Mouse (Mus musculus) thymus, postnatal 0 days (tissue): ENCODE measurements around the gene Fam184a. TPM values are rescaled to one million over a fixed set of nuclear protein-coding genes. Genes with fewer than 3 reads are reported as not detected.
A peak's percentile ranks its signal among the peaks of the same experiment; 100 is the strongest.

ENCODE experiments used
- DNase-seq: peaks from one replicate; pipeline ENCODE4 v3.0.0-alpha.2; 2015; ENCODE audit warnings: low spot score
- polyA plus RNA-seq: library from polyadenylated mRNA; unstranded; fragments of >200 nt; fragmentation: Nextera tagmentation; extraction: Ambion mirVana; gene quantifications from 2 replicates; pipeline ENCODE4 v1.2.1, GENCODE M21; 2015

Fam184a gene
- polyA plus RNA-seq = 0.12 and 0.17 TPM in 2 replicates

GRCm38 (mm10) chr10:53750955-53751652 is at the start of gene Fam184a:
Fam184a (minus strand) TSS chr10:53751123.
- DNase-seq = peak; percentile 2

- DNase-seq = no peak
Observed at GRCm38 (mm10) chr10:53796258-53796581, 45.3 kb upstream of the Fam184a start.

DNA sequence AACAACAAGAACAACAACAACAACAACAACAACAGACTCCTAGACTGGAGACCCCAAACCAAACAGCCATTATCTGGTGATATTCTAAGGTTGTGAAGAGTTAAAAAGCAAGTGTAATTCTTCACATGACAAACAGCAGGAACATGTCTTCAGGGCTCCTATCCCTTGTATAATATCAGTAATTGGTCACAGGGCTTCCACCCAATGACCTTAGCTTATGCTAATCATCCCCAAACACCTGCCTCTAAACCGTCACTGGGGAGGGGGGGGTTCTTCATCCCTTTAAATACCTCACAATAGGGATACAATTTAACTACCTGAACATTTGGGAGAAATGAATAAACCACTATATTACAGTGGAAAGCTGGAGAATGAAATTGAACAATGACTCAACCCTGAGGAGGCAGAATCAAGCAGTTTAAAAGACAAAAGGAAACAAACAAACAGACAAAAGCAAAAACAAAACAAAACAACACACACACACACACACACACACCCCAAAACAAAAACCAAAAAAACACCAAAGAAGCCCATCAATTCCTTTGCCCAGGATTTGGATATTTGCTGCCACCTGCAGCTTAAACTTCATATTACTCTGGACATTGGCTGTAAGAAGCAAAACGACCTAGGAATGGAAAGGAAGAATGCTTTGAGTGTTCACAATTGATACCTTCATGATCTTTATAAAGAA is 44.8 kb upstream of the Fam184a start:
- no peak for DNase-seq

GRCm38 (mm10) chr10:53791281-53791680 is 40.4 kb upstream of the Fam184a start:
- no peak for DNase-seq

GRCm38 (mm10) chr10:53776591-53776990 is 25.7 kb upstream of the Fam184a start:
- DNase-seq = no peak

- DNase-seq = no peak
Observed at GRCm38 (mm10) chr10:53772708-53773107, 21.8 kb upstream of the Fam184a start.

- no peak for DNase-seq
Observed at GRCm38 (mm10) chr10:53771480-53771879, 20.6 kb upstream of the Fam184a start.

- DNase-seq = no peak
Observed at GRCm38 (mm10) chr10:53768745-53769144, 17.8 kb upstream of the Fam184a start.

- no peak for DNase-seq
Observed at GRCm38 (mm10) chr10:53765471-53765870, 14.5 kb upstream of the Fam184a start.

GRCm38 (mm10) chr10:53752723-53753122 is 1.8 kb upstream of the Fam184a start:
- no peak for DNase-seq

DNA sequence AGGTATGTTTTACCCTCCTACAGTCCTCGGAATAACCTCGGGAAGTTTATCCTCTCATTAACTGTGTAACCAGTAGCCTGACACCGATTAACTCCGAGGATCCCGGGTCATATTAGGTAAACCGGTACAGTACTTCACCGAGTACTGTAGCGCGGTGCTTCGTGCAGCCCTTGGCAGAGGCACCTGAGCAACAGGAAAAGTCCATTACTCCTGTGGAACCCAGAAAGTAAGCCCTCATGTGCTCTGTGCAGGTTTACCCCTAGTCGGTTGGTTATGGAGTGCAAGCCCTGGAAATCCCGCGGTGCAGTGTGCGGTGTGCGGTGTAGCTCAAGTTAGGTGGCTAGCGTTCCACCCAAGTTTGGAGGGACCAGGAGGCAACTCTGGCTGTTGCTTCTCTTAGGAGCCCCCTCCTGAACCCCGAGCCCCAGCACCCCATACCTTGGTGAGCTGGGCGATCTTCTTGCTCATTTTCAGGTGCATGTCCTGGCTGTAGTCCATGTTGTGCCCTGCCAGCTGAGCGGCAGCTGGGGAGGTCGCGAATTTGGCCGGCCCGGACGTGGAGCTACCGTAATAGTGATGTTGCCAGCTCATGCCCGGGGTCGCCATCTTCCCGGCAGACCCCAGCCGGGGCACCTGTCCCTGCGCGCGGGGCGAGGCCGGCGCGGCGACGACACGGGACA is 508 bp downstream of the Fam184a start:
- no peak for DNase-seq

- DNase-seq = no peak
Observed at GRCm38 (mm10) chr10:53746039-53746438, 4.9 kb downstream of the Fam184a start.

DNA sequence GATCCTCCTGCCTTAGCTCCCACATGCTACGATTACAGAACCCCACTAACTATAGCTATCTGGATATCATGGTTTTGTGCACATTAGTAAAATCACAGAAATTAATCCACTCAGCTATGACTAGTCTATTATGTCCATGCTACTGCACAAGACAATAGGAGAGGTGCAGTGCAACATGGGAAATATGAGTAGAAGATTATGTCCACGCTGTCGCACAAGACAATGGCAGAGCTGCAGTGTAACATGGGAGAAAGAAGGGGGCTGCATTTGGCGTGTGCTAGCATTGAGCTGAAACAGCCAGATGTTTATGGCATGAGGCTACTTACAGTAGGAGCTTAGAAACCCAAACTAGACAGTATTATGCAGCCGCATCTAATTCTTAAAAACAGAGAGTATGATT is 8.0 kb downstream of the Fam184a start:
- DNase-seq = no peak

DNA sequence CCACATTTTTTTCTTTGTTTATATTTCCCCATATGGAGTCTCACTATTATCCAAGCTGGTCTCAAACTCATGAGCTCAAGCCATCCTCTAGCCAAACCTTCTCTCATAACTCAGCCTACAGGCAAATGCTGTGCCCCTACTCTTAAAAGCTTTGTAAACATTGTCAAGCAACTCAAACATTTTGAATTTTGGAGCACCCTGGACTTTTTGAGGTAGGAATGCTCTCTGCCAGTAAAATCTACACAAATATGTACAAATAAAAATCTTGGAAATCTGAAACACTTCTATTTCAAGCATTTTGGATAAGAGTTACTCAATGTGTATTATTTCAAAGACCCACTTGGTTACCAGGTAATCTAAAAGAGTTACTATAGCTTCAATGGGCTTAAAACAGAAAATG is 10.9 kb downstream of the Fam184a start:
- DNase-seq = no peak

- no peak for DNase-seq
Observed at GRCm38 (mm10) chr10:53738842-53739241, 12.1 kb downstream of the Fam184a start.

DNA sequence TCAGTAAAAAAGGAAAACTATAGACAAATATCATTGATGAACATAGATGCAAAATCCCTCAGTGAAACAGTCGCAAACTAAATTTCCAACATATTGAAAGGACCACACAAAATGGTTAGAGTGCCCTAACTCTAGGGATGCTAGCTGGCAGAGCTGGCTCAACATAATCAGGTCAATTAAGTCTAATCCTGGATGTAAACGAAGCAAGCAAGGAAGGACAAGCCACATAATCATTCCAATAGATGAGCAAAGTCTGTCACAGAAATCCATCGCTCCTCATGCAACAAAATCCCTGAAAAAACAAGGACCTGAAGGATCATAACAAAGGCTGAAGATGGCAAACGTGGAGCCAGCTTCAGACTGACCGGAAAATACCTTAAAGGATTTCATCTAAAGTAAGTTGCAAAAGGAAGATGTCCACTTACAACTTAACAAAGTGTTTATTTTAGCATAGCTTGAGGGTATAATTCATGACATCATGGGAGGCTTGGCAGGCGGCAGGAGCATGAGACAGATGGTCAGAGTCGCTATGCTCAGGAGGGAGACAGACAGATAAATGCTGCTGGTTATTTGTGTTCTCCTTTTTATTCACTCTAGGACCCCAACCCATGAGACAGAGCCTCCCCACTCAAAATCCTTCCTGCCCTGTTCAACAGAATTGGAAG is 15.6 kb downstream of the Fam184a start:
- no peak for DNase-seq

GRCm38 (mm10) chr10:53732324-53732723 is 18.6 kb downstream of the Fam184a start:
- no peak for DNase-seq

- no peak for DNase-seq
Observed at GRCm38 (mm10) chr10:53728883-53729282, 22.0 kb downstream of the Fam184a start.

DNA sequence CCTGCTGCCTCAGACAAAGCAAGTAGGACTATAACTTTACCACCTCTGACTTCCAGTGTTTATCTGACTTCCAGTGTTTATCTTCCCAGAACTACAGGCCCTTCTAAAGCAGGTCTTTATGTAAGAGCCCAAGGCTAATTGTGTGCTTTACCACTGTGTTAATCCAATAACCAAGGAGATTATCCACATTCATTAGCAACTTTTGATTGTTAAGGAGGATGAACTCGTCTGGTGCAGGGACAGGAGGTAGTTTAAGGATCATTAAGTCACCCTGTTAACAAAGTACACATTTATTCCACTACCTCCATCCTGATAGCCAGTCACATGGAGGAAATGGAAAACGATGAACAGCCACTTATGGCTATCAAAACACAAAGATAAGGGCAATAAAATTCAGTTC is 25.6 kb downstream of the Fam184a start:
- no peak for DNase-seq

DNA sequence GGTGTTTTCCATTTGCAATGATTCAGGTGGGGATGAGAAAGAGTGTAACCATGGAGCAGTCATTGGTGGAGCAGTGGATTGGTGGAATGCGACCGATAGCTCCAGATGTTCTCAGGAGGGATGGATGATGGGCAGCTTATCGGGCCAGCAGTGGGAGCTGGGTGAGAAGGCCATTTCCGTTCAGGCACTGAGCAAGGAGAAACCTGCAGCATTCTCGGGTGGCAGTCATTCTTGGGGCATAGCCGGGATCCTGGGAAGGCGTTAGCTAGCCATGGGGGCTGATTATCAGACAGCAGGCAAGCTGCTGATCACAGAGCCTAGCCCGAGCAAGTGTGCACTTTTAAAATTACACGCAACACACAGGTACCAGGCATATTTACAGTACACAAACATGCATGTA is 46.4 kb downstream of the Fam184a start:
- no peak for DNase-seq

DNA sequence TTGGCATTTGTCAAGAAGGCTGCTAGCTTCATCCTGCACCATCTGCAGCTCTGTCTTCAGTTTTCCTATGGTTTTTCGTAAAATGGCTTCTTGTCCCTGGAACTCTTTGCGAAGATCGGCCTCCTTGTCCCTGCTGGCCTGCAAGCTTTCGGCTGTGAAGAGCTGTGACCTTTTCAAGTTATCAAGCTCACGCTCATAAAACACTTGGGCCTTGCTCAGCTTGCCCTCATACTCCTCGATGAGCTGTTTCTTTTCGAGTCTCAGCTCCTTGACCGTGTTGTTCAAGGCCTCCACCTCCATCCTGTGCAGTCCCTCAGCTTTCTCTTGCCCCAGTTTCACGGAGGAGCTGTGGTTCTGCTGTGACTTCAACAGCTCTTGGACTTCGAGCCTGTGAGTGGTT is 52.4 kb downstream of the Fam184a start:
- DNase-seq = no peak

- DNase-seq = no peak
Observed at GRCm38 (mm10) chr10:53694757-53695156, 56.2 kb downstream of the Fam184a start.
